Mouse (Mus musculus) lung, adult 2 months (tissue): ENCODE data around the gene Id2.

Source experiments
- CTCF ChIP-seq: fragments of 200-500 bp; IDR thresholded peaks from 2 replicates; pipeline ENCODE4 v1.5.1; 2011; ENCODE audit warnings: mild to moderate bottlenecking, low read length, control low read depth; ENCODE audit not compliant: insufficient read depth
- POLR2A ChIP-seq: fragments of 200-500 bp; IDR thresholded peaks from 2 replicates; pipeline ENCODE4 v1.6.1; 2011; ENCODE audit warnings: low read depth, mild to moderate bottlenecking, control low read depth, low read length, borderline replicate concordance; ENCODE audit errors: extremely low read depth

DNA sequence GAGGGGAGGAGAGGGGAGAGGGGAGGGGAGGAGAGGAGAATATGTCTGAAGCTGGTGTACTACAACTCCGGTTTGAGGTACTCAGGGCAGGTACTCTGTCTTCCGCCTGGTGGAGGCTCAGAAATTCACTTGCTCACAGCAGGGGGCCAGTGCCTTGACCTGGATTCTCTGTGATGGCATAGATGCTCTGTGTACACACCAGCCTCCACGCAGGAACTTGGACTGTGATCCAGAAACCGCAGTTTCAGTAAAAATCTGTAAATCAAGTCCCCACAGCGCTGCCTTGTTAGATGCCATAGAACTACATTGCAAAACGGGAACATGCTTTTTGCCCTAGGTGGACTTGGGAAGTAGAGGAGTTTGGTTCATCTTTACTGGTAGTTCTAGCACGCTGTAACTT, 44.4 kb upstream of the Id2 start:
- TF ChIP-seq CTCF, result no peak
- TF ChIP-seq POLR2A, result no peak
